Mouse (Mus musculus) cerebral cortex, adult 2 months (tissue): ENCODE data around the gene Adam21.

ENCODE experiments used
- WGBS: fragments of 180-500 bp; shearing (Covaris S2); methylation state at CpG from one replicate; pipeline ENCODE4 v1.1.7; 2018; 5-methylcytosine and 5-hydroxymethylcytosine counted together

The Adam21 gene

GRCm38 (mm10) chr12:81568374-81568773 is at the start of gene Adam21:
Gene Adam21 (minus strand): TSS chr12:81568474.
- WGBS, result 79% methylated on average over 1 of the region's 1 CpGs

GRCm38 (mm10) chr12:81616980-81617379 is 48.7 kb upstream of the Adam21 start:
- WGBS, result 49% methylated on average over 7 of the region's 7 CpGs

- WGBS, result 61% methylated on average over 6 of the region's 6 CpGs
Observed at GRCm38 (mm10) chr12:81615807-81616206, 47.5 kb upstream of the Adam21 start.

- 60% methylated on average over 5 of the region's 5 CpGs for WGBS
Observed at GRCm38 (mm10) chr12:81604995-81605784, 36.9 kb upstream of the Adam21 start.

GRCm38 (mm10) chr12:81596547-81597262 is 28.4 kb upstream of the Adam21 start:
- WGBS, result 81% methylated on average over 8 of the region's 8 CpGs

- 2% methylated on average over 36 of the region's 36 CpGs for WGBS
Observed at GRCm38 (mm10) chr12:81594902-81595671, 26.8 kb upstream of the Adam21 start, which contains the start of gene Med6. Gene Med6 (minus strand): TSS chr12:81595008.

GRCm38 (mm10) chr12:81567931-81568330 is 343 bp downstream of the Adam21 start:
- WGBS, result 58% methylated on average over 5 of the region's 5 CpGs

- whole genome bisulfite sequencing, result 72% methylated on average over 3 of the region's 3 CpGs
Observed at GRCm38 (mm10) chr12:81564173-81564572, 4.1 kb downstream of the Adam21 start.

GRCm38 (mm10) chr12:81549286-81549685 is 19.0 kb downstream of the Adam21 start:
- WGBS, result 87% methylated on average over 3 of the region's 3 CpGs

GRCm38 (mm10) chr12:81547163-81547562 is 21.1 kb downstream of the Adam21 start:
- 74% methylated on average over 4 of the region's 4 CpGs for WGBS

GRCm38 (mm10) chr12:81533029-81533419 is 35.2 kb downstream of the Adam21 start:
- WGBS, result 17% methylated on average over 4 of the region's 4 CpGs

- WGBS, result under 1% methylated on average over 46 of the region's 46 CpGs
Observed at GRCm38 (mm10) chr12:81532316-81533028, 35.8 kb downstream of the Adam21 start, which contains the start of the genes Gm20498 and Synj2bp. Gene Gm20498 (minus strand): TSS chr12:81532905. Gene Synj2bp (minus strand): TSS chr12:81532911.

- 76% methylated on average over 8 of the region's 8 CpGs for WGBS
Observed at GRCm38 (mm10) chr12:81530587-81530986, 37.7 kb downstream of the Adam21 start.
